Mouse (Mus musculus) kidney, postnatal 4 days (tissue): ENCODE data around the gene Tbc1d20.
"Not testable (repeated sequence)": the region's sequence is repeated elsewhere in the genome, so short reads cannot be mapped to it uniquely, and the experiment has no call there.

ENCODE experiments used
- DNase-seq, 2 experiments: peaks; one replicate each; pipeline ENCODE4 v3.0.0; 2021; ENCODE audit warnings: mixed read lengths in 2 of 2

Tbc1d20 gene

DNA sequence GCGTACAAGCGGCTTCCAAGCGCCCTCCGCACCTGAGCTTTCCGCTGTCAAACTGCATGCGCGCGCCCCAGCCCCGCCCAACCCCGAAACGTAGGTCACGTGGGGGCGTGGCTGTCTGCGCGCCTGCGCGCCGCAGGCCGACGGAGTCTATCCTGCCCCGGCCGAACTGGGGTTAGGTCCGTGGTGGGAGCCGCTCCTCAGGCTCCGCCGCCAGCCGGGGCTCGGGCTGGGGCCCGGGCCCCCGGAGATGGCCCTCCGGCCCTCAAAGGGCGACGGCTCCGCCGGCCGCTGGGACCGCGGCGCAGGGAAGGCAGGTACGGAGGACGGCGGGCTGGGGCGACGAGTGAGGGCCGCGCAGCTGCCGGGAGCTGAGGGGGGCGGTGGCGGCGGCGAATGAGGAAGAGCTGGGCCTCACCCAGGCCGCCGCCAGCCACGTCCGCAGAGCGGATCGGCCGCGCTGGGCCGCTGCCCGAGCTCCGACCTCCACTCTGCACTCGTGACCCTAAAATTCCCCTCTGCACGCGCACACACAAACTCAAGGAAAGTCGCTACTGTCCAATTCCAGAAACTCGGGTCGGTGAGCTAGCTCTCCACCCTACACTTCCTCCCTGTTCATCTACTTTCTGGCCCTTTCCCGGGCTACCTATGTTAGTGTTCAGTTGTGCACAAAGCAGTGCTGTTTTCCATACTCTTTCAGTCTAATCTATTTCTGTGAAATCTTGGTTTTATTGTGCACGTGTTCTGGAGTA is at the start of gene Tbc1d20:
Tbc1d20 (plus strand) TSS at position 102 of the 749 bp plus-strand sequence.
- DNase-seq, result peak; percentile 92 to 95

DNA sequence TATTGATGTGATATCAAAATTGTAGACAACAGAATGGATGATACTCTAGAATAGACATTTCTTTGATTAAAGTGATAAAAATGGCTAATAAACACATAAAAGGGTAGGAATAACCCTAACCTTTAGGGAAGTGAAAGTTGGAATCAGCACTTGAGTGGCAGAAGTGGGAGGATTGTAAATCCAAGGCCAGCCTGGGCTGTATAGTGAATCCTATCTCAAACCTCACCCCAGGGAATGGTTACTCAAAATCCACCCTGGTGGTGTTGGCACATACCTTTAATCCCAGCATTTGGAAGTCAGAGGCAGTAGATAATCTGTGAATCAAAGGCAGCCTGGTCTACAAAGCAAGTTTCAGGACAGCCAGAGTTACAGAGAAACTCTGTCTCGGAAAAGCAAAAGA is 46.4 kb upstream of the Tbc1d20 start:
- DNase-seq, result no peak

DNA sequence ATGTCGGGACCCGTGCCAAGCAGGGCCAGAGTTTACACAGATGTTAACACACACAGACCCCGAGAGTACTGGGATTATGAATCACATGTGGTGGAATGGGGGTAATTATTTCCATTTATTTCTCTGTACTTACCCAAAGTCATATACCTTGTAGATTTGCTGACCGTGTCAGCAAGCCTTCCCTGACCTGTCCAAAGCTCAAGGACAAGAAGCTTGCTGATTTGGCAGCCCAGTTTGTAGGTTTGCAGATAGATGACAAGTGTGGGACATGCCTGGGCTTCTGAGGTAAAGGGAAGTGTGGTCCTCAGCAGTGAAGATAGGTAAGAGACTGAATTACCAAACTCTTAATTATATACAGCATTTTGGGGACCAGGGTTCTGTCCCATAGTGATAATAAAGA is 43.1 kb upstream of the Tbc1d20 start:
- no peak for DNase-seq

GRCm38 (mm10) chr2:152259739-152260138 is 33.9 kb upstream of the Tbc1d20 start:
- no peak for DNase-seq

DNA sequence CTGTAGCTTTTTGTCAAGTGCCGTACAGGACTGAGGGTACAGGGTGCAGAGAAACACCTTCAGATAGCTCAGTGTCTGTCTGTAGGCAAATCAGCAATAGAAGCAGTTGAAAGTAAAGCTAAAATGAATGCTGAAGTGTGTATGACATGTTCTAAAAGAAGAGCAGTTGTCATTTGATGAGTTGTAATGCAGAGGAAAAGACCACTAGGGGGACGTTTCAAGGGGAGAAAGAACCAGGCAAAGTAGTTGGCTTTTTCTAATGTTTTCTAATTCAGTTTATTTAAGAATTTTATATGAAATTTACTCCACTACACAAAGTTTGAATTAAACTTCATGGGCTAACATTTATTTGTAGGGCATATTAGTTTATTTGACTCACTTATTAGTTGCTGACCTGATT is 20.0 kb upstream of the Tbc1d20 start:
- no peak for DNase-seq

DNA sequence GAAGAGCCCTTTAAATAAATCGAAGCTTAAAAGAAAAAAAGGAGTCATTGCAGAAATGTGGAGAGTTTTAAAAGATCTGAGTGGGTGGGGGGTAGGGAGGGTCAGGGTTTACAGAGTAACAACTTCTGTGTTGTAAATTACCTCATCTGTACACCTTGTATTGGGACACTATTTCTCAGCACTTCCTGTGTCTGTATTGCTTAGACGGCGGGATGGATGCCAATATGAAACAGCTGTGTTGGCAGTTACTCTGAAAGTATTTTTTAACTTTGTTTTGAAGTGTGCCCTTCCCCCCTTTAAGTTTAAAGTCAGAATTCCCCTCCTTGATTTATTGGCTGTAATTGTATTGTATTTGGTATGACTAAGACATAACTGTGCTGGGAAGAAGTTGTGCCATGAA is 12.2 kb upstream of the Tbc1d20 start:
- DNase-seq, result no peak

- DNase-seq, result no peak
These were observed 6.1 kb upstream of the Tbc1d20 start for GRCm38 (mm10) chr2:152287560-152287959.

GRCm38 (mm10) chr2:152288046-152288445 is 5.6 kb upstream of the Tbc1d20 start:
- DNase-seq, result no peak

GRCm38 (mm10) chr2:152289623-152290022 is 4.0 kb upstream of the Tbc1d20 start:
- not testable (repeated sequence) for DNase-seq

- no peak for DNase-seq
These were observed 1.2 kb upstream of the Tbc1d20 start for GRCm38 (mm10) chr2:152292475-152292874.

DNA sequence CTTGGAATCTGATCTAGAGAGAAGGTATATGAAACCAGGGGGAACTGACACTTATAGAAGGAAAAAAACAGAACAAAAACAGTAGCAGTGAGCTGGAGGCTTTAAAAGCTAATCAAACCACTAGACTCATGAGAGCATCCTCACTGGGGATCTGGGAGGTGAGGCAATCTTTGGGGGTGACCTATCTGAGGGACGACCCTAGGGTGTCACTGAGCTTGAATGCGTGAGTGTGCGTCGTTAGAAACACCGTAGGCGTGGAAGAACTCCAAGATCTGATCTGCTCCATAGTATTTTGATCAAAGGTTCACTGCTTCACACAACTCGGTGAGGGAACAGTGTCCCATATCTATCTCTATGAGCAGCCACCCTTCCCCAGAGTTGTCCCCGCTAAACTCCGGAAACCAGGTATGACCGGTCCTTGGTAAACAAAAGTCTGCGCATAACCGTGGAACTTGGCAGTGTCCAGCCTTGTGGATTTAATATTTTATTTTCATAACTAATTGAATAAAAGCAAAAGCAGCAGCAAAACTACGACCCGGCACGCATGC is 375 bp upstream of the Tbc1d20 start:
- no peak for DNase-seq

- DNase-seq, result no peak
These were observed 913 bp downstream of the Tbc1d20 start for GRCm38 (mm10) chr2:152294541-152294940.

DNA sequence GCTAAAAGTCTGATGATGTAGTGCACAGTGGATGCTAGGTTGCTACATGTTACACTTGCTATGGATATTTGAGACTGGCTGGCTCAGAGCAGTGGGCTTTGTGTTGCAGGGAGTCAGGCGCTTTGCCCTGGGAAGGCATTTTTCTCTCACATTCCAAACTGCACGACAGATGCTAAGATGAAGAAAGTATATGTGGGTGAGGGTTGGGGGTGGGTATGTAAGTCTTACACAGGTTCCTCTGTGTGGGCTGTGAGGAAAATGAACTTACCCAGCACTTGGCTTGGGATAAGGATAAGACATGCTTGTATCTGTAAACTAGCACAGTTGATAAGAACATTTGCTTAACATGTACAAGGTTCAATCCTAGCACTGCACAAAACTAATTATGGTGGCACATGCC is 9.2 kb downstream of the Tbc1d20 start:
- no peak for DNase-seq

GRCm38 (mm10) chr2:152303781-152304180 is 10.2 kb downstream of the Tbc1d20 start:
- no peak for DNase-seq

DNA sequence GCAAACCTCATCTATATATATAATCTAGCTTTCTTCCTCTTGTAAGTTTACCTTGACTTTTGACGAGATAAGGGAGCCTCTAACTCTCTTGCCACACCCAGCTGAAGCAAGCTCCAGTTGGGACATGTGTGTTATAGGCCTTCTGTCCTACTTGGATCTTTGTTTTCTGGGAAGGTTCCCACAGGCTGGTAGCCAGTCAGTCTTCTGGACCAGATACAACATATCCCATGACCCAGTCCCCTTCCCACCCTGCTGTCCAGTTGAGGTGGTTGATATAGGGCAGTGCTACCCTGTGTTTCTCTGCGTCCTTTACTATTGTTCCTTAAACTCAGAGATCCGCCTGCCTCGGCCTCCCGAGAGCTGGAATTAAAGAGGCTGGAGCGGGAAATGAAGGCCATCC is 11.9 kb downstream of the Tbc1d20 start:
- DNase-seq, result no peak

- DNase-seq, result no peak
These were observed 13.6 kb downstream of the Tbc1d20 start for GRCm38 (mm10) chr2:152307186-152307585.

- DNase-seq, result no peak
These were observed 19.4 kb downstream of the Tbc1d20 start for GRCm38 (mm10) chr2:152312996-152313395.

DNA sequence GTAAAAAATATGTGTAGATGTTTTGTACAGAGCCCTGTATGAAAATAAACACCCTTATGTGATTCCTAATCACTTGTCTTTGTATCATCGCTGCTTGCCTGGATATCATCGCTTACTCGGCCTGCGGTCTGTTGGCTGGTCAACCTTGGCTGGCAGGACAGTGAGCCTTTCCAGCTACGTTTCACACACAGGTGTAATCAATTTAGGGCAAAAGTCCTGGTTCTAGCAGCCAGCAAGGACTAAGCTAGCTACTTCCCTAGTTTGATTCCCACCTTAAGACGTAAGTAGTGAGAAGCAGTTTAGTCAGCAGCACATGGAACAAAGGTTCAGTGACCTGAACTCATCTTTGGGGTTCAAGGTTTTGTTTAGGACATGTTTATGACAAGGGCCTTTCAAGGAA is 20.3 kb downstream of the Tbc1d20 start:
- DNase-seq, result no peak

GRCm38 (mm10) chr2:152317054-152317453 is 23.4 kb downstream of the Tbc1d20 start:
- DNase-seq, result no peak

GRCm38 (mm10) chr2:152321558-152321957 is 27.9 kb downstream of the Tbc1d20 start:
- no peak for DNase-seq

GRCm38 (mm10) chr2:152322198-152322597 is 28.6 kb downstream of the Tbc1d20 start:
- no peak for DNase-seq

- DNase-seq, result no peak
These were observed 30.3 kb downstream of the Tbc1d20 start for GRCm38 (mm10) chr2:152323971-152324370.

DNA sequence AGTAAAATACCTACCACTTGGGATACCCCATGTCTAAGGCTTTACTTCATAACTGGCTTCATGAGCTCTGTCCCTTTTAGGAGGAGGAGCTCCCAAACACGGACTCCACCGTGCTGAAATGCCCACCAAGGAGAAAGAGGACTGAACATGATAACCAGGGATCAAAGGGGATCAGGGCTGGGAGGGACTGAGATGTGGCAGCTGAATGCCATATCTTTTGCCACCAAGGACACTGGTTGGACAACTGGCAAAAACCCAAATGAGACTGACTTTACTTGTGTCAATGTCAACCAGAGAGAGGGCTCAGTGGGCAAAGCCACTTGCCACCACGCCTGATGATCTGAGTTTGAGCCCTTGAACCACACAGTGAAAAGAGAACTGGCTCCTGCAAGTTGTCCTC is 31.2 kb downstream of the Tbc1d20 start:
- DNase-seq, result no peak

DNA sequence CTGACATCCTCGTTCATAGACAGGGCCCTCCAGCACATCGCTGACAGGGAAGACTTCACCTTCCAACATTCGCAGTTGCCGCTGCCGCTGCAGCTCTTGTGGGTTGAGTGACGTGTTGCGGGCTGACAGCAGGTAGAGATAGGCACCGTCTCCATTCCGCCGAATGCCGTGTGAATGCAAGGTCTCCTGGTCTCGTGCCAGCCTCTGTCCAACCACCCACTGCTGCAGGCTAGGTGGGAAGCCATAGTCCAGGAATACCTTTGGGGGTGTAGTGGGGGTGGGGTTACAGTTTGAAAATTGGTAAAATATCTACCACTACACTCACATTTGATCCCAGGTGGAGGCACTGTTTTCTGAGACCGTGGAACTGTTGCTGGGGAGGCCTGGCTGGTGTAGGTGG is 32.5 kb downstream of the Tbc1d20 start:
- no peak for DNase-seq

GRCm38 (mm10) chr2:152326654-152327053 is 33.0 kb downstream of the Tbc1d20 start:
- no peak for DNase-seq
